14 mouse cellular contexts compared by ENCODE assay signal in genomic region chr6:47042602-47043001, GRCm38 (mm10).
DNase-seq lines count a peak whose midpoint lies in the region; ATAC-seq and TF ChIP-seq lines count a peak whose summit lies in the region.
"Had no signal": no experiment of that assay in that cellular context is flagged by ENCODE, and none has a peak within 500 bp of the region (broad histone marks: within the 10 kb centered on the region; RNA-seq: fewer than 3 reads in every experiment).

No protein-coding gene starts in this region.

- TF ChIP-seq POLR2A in brain, embryonic 14.5 days (IDR thresholded peaks at IDR 0.05; ENCODE audit: borderline replicate concordance, extremely low read depth, insufficient read depth, insufficient read length, poor library complexity, severe bottlenecking): no peak

- TF ChIP-seq CTCF in brain, embryonic 14.5 days (IDR thresholded peaks at IDR 0.05; ENCODE audit: borderline replicate concordance, extremely low read depth, insufficient read depth, insufficient read length): no peak

- DNase-seq in cerebellum, adult 9-11 months: peak; percentile 5
- DNase-seq in left cerebral cortex, adult 11 months (ENCODE audit: low spot score): peak; percentile 28
- no peak for DNase-seq in left cerebral cortex, postnatal 4 days
- DNase-seq in brain, embryonic 14.5 days (ENCODE audit: low read depth): peak; percentile 91
- DNase-seq in layer of hippocampus, postnatal 36 days: peak; percentile 12 to 16
- no peak for DNase-seq in urinary bladder, postnatal 25 days (ENCODE audit: low spot score)
- DNase-seq in gastrocnemius, postnatal 36 days: no peak
- DNase-seq: adrenal gland, adult 2 months; heart, postnatal 14 days; liver, embryonic 13.5 days; lung, postnatal 10 days; thymus, postnatal 4 days had no signal

- ATAC-seq in cerebellum, adult (ENCODE audit: insufficient number of reproducible peaks, low FRiP score, low TSS enrichment): no peak
- ATAC-seq: inflammation-experienced regulatory T-cells, adult 6 months had no signal

- intact Hi-C loops in left cerebral cortex, postnatal 4 days (cut with DNase I): no loop called here
- intact Hi-C loops in gastrocnemius, postnatal 36 days (cut with DNase I): no loop called here

Comparison
In these comparisons a context has a peak if more than half of its experiments do, and no peak if none do; other contexts are left out.
1. DNase-seq: peak in cerebellum, adult 9-11 months (single experiment), left cerebral cortex, adult 11 months (single experiment), brain, embryonic 14.5 days (single experiment) and layer of hippocampus, postnatal 36 days (2 of 2); none in left cerebral cortex, postnatal 4 days (single experiment), urinary bladder, postnatal 25 days (single experiment) and gastrocnemius, postnatal 36 days (0 of 2).